Mouse (Mus musculus) stomach, postnatal 0 days (tissue): Measurements from ENCODE around the gene Barhl2.

Experiments used
- CTCF ChIP-seq: IDR thresholded peaks from 2 replicates; pipeline ENCODE4 v1.5.1; 2016; ENCODE audit warnings: antibody characterized with exemption, low read depth, mild to moderate bottlenecking, moderate library complexity
- EP300 ChIP-seq: optimal IDR thresholded peaks from 2 replicates; pipeline ENCODE3; 2016; ENCODE audit warnings: antibody characterized with exemption

- TF ChIP-seq CTCF (0 out of 2 replicates have a peak, but pooled peaks have one; percentile 2), EP300 (no peak)
Measured at GRCm38 (mm10) chr5:106426069-106426468, 31.9 kb downstream of the Barhl2 start.
